Mouse (Mus musculus): ENCODE results near the gene Pgd.
A peak's percentile ranks its signal among the peaks of the same experiment; 100 is the strongest.
"Not testable (repeated sequence)": the region's sequence is repeated elsewhere in the genome, so short reads cannot be mapped to it uniquely, and the experiment has no call there.

Gene Pgd

GRCm38 (mm10) chr4:149131021-149131752 lies 35.4 kb downstream of the Pgd start:
- DNase-seq: no peak

GRCm38 (mm10) chr4:149128467-149128866 lies 38.1 kb downstream of the Pgd start:
- DNase-seq: no peak

GRCm38 (mm10) chr4:149126663-149127062 lies 39.9 kb downstream of the Pgd start, which contains the start of gene Cort:
Cort (minus strand) TSS chr4:149126763.
- DNase-seq: no peak

- DNase-seq: no peak
Measured at GRCm38 (mm10) chr4:149126115-149126509, 40.5 kb downstream of the Pgd start.

- no peak for DNase-seq
Measured at GRCm38 (mm10) chr4:149125341-149126114, 41.0 kb downstream of the Pgd start.

- DNase-seq: no peak
Measured at GRCm38 (mm10) chr4:149123432-149123831, 43.1 kb downstream of the Pgd start.

GRCm38 (mm10) chr4:149119978-149120562 lies 46.5 kb downstream of the Pgd start:
- DNase-seq: not testable (repeated sequence)

GRCm38 (mm10) chr4:149103875-149104561 lies 62.6 kb downstream of the Pgd start, which contains the start of gene Dffa:
Dffa (plus strand) TSS chr4:149104146.
- DNase-seq: peak; percentile 93

GRCm38 (mm10) chr4:149101456-149101855 lies 65.1 kb downstream of the Pgd start:
- no peak for DNase-seq

- not testable (repeated sequence) for DNase-seq
Measured at GRCm38 (mm10) chr4:149100449-149100848, 66.1 kb downstream of the Pgd start.

All from kidney, adult 11 months (tissue).